Mouse (Mus musculus): ENCODE measurements around the gene Aoc1. TPM values are rescaled to one million over a fixed set of nuclear protein-coding genes. Genes with fewer than 3 reads are reported as not detected.

Aoc1 gene
- polyA plus RNA-seq, 1 experiment from 2014 or later: 4.6 TPM

Other genes with a start within 250 kb of the Aoc1 start
- 1.1 and 1.3 TPM in 2 replicates for gene AI854703, start 246.1 kb upstream of the Aoc1 start, polyA plus RNA-seq (2015; fragmentation: Nextera tagmentation; extraction: Ambion mirVana)
- gene Gimap8, start 225.7 kb upstream of the Aoc1 start, polyA plus RNA-seq (2015; fragmentation: Nextera tagmentation; extraction: Ambion mirVana): 1.6 and 1.8 TPM in 2 replicates
- gene Gimap9, start 196.8 kb upstream of the Aoc1 start, polyA plus RNA-seq (2015; fragmentation: Nextera tagmentation; extraction: Ambion mirVana): 8.9 and 9.8 TPM in 2 replicates
- 19.3 and 22.2 TPM in 2 replicates for gene Gimap4, start 188.3 kb upstream of the Aoc1 start, polyA plus RNA-seq (2015; fragmentation: Nextera tagmentation; extraction: Ambion mirVana)
- 22.2 and 22.5 TPM in 2 replicates for gene Gimap6, start 164.7 kb upstream of the Aoc1 start, polyA plus RNA-seq (2015; fragmentation: Nextera tagmentation; extraction: Ambion mirVana)
- gene Gm28053, start 154.3 kb upstream of the Aoc1 start, polyA plus RNA-seq (2015; fragmentation: Nextera tagmentation; extraction: Ambion mirVana): 2.5 and 3.2 TPM in 2 replicates
- 0.14 TPM in 1 of 2 replicates, not detected in the other for gene Gimap7, start 154.3 kb upstream of the Aoc1 start, polyA plus RNA-seq (2015; fragmentation: Nextera tagmentation; extraction: Ambion mirVana)
- gene Gimap1, start 133.8 kb upstream of the Aoc1 start, polyA plus RNA-seq (2015; fragmentation: Nextera tagmentation; extraction: Ambion mirVana): 15.7 and 19.7 TPM in 2 replicates
- 6.9 and 8.1 TPM in 2 replicates for gene Gimap5, start 126.7 kb upstream of the Aoc1 start, polyA plus RNA-seq (2015; fragmentation: Nextera tagmentation; extraction: Ambion mirVana)
- gene Gimap3, start 102.0 kb upstream of the Aoc1 start, polyA plus RNA-seq (2015; fragmentation: Nextera tagmentation; extraction: Ambion mirVana): 0.14 and 0.17 TPM in 2 replicates
- gene Tmem176a, start 32.0 kb upstream of the Aoc1 start, polyA plus RNA-seq (2015; fragmentation: Nextera tagmentation; extraction: Ambion mirVana): 157 and 176 TPM in 2 replicates
- gene Tmem176b, start 31.4 kb upstream of the Aoc1 start, polyA plus RNA-seq (2015; fragmentation: Nextera tagmentation; extraction: Ambion mirVana): 302 and 332 TPM in 2 replicates
- not detected in 2 replicates for gene 1600015I10Rik, start 57.0 kb downstream of the Aoc1 start, polyA plus RNA-seq (2015; fragmentation: Nextera tagmentation; extraction: Ambion mirVana)
- not detected in 2 replicates for gene Doxl2, start 102.1 kb downstream of the Aoc1 start, polyA plus RNA-seq (2015; fragmentation: Nextera tagmentation; extraction: Ambion mirVana)
- gene Svs1, start 114.0 kb downstream of the Aoc1 start, polyA plus RNA-seq (2015; fragmentation: Nextera tagmentation; extraction: Ambion mirVana): not detected in 2 replicates
- gene Gpnmb, start 163.7 kb downstream of the Aoc1 start, polyA plus RNA-seq (2015; fragmentation: Nextera tagmentation; extraction: Ambion mirVana): 0.30 and 0.56 TPM in 2 replicates
- gene Malsu1, start 200.9 kb downstream of the Aoc1 start, polyA plus RNA-seq (2015; fragmentation: Nextera tagmentation; extraction: Ambion mirVana): 52.6 and 67.5 TPM in 2 replicates

Measured in stomach, embryonic 16.5 days (tissue).